Mouse (Mus musculus) cerebellum, adult (tissue): ENCODE results near the gene Fars2.

ENCODE experiments used
- ATAC-seq: cut with Nextera tagmentation; 2 replicates; pipeline ENCODE4 v1.9.2; 2017; ENCODE audit warnings: mild to moderate bottlenecking, moderate library complexity, mixed read lengths; ENCODE audit not compliant: insufficient number of reproducible peaks, low FRiP score, low TSS enrichment

The Fars2 gene

GRCm38 (mm10) chr13:36550694-36551093 lies 433.5 kb downstream of the Fars2 start:
- ATAC-seq, result no peak

- ATAC-seq, result no peak
Observed at GRCm38 (mm10) chr13:36552522-36553246, 435.5 kb downstream of the Fars2 start.

- no peak for ATAC-seq
Observed at GRCm38 (mm10) chr13:36553247-36553642, 436.0 kb downstream of the Fars2 start.

- ATAC-seq, result no peak
Observed at GRCm38 (mm10) chr13:36554743-36555142, 437.5 kb downstream of the Fars2 start.

GRCm38 (mm10) chr13:36562447-36563441 lies 445.5 kb downstream of the Fars2 start:
- no peak; the same call in 1 of the 2 replicates for ATAC-seq

- no peak for ATAC-seq
Observed at GRCm38 (mm10) chr13:36564764-36565315, 447.6 kb downstream of the Fars2 start.

- no peak for ATAC-seq
Observed at GRCm38 (mm10) chr13:36576781-36577180, 459.6 kb downstream of the Fars2 start.

- ATAC-seq, result peak; percentile 27
Observed at GRCm38 (mm10) chr13:36577916-36578568, 460.8 kb downstream of the Fars2 start.

- ATAC-seq, result peak; percentile 93
Observed at GRCm38 (mm10) chr13:36578569-36579333, 461.5 kb downstream of the Fars2 start.

- no peak for ATAC-seq
Observed at GRCm38 (mm10) chr13:36582406-36583070, 465.3 kb downstream of the Fars2 start.

- no peak for ATAC-seq
Observed at GRCm38 (mm10) chr13:36583481-36584151, 466.4 kb downstream of the Fars2 start.

GRCm38 (mm10) chr13:36584197-36584596 lies 467.0 kb downstream of the Fars2 start:
- no peak for ATAC-seq

GRCm38 (mm10) chr13:36589092-36589491 lies 471.9 kb downstream of the Fars2 start:
- ATAC-seq, result no peak

GRCm38 (mm10) chr13:36592291-36592690 lies 475.1 kb downstream of the Fars2 start:
- no peak for ATAC-seq

- ATAC-seq, result no peak
Observed at GRCm38 (mm10) chr13:36606717-36607116, 489.5 kb downstream of the Fars2 start.

GRCm38 (mm10) chr13:36607871-36608270 lies 490.7 kb downstream of the Fars2 start:
- ATAC-seq, result no peak

- ATAC-seq, result no peak
Observed at GRCm38 (mm10) chr13:36610426-36610825, 493.2 kb downstream of the Fars2 start.
